Mouse (Mus musculus): ENCODE measurements around the gene Runx3. TPM values are rescaled to one million over a fixed set of nuclear protein-coding genes. Genes with fewer than 3 reads are reported as not detected.

The Runx3 gene
- polyA plus RNA-seq, 1 experiment from 2014 or later, result not detected

- Histone ChIP-seq H3K36me3 (ENCODE audit: control insufficient read depth, insufficient read depth, low read length) (no peaks in the 10 kb centered on the region), H3K4me2 (no peak overlapping the region; the same call in 1 of the 2 replicates), H3K4me1 (ENCODE audit: control insufficient read depth, insufficient read depth, low read length) (peaks cover 9% of the 10 kb centered on the region), H3K27me3 (ENCODE audit: control insufficient read depth, insufficient read depth, low read length) (peaks cover 24% of the 10 kb centered on the region), H3K27ac (ENCODE audit: low read depth, low read length) (no peak overlapping the region), H3K9ac (ENCODE audit: low read depth, low read length) (no peak overlapping the region), H3K4me3 (ENCODE audit: low read depth, low read length) (no peak overlapping the region), H3K9me3 (replicated peaks; ENCODE audit: control insufficient read depth, low read length) (no peaks in the 10 kb centered on the region)
- 32% methylated on average over 7 of the region's 7 CpGs for WGBS (ENCODE audit: insufficient replicate concordance)
- 0 out of 2 replicates have a peak, but pooled peaks have one; percentile 20 for ATAC-seq (replicated peaks; ENCODE audit: insufficient number of reproducible peaks, low FRiP score, low TSS enrichment)
Measured at GRCm38 (mm10) chr4:135080641-135080920, 39.9 kb upstream of the Runx3 start.

- H3K4me3 ChIP-seq (ENCODE audit: low read depth, low read length), result no peak overlapping the region
- no peaks in the 10 kb centered on the region for H3K36me3 ChIP-seq (ENCODE audit: control insufficient read depth, insufficient read depth, low read length)
- H3K27me3 ChIP-seq (ENCODE audit: control insufficient read depth, insufficient read depth, low read length), result peaks cover 22% of the 10 kb centered on the region
- 67% methylated on average over 6 of the region's 6 CpGs for WGBS (ENCODE audit: insufficient replicate concordance)
- ATAC-seq (replicated peaks; ENCODE audit: insufficient number of reproducible peaks, low FRiP score, low TSS enrichment), result no peak
- H3K4me2 ChIP-seq, result no peak overlapping the region
- no peak overlapping the region for H3K27ac ChIP-seq (ENCODE audit: low read depth, low read length)
- no peaks in the 10 kb centered on the region for H3K9me3 ChIP-seq (replicated peaks; ENCODE audit: control insufficient read depth, low read length)
- H3K9ac ChIP-seq (ENCODE audit: low read depth, low read length), result no peak overlapping the region
- peaks cover 9% of the 10 kb centered on the region for H3K4me1 ChIP-seq (ENCODE audit: control insufficient read depth, insufficient read depth, low read length)
Measured at GRCm38 (mm10) chr4:135083089-135083488, 37.4 kb upstream of the Runx3 start.

DNA sequence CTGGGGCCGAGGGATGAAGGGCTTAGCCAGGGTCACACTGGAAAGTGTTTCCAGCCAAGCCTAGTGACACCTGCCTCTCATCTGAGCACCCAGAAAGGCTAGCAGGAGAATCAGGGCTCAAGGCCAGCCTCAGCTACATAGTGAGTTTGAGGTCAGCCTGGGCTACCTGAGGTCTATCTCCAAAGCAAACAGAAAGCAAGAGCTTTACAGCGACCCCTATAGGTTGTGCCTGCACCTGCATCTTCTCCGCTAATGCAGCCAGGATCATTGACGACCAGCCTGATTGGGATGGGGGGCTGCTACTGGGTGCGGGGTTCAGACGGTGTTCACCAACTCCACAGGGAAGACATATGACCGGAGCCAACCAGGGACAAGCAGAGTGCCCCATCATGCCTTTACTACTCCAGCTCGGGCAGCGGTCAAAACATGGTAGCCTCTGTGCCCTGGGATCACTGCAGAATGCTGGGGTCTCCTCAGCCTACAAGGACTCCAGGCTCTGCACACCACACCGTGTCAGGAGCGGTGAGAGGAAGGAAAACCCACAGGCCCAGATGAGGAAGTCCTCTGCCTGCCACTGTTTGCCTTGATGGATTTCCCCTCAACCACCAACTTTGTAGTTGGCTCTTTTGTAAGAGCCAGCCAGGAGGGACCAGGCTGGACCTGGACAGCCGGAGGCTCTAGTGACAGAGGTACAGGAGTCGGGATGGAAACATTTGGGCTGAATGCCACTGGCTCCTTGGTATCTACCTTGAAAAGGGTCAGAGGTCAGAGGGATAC, 35.2 kb upstream of the Runx3 start:
- H3K4me1 ChIP-seq (ENCODE audit: control insufficient read depth, insufficient read depth, low read length), result peaks cover 8% of the 10 kb centered on the region
- H3K4me2 ChIP-seq, result no peak overlapping the region
- no peaks in the 10 kb centered on the region for H3K9me3 ChIP-seq (replicated peaks; ENCODE audit: control insufficient read depth, low read length)
- ATAC-seq (replicated peaks; ENCODE audit: insufficient number of reproducible peaks, low FRiP score, low TSS enrichment), result no peak
- H3K36me3 ChIP-seq (ENCODE audit: control insufficient read depth, insufficient read depth, low read length), result no peaks in the 10 kb centered on the region
- H3K9ac ChIP-seq (ENCODE audit: low read depth, low read length), result no peak overlapping the region
- no peak overlapping the region for H3K27ac ChIP-seq (ENCODE audit: low read depth, low read length)
- no peak overlapping the region for H3K4me3 ChIP-seq (ENCODE audit: low read depth, low read length)
- H3K27me3 ChIP-seq (ENCODE audit: control insufficient read depth, insufficient read depth, low read length), result peaks cover 14% of the 10 kb centered on the region
- 64% methylated on average over 13 of the region's 13 CpGs for WGBS (ENCODE audit: insufficient replicate concordance)

DNA sequence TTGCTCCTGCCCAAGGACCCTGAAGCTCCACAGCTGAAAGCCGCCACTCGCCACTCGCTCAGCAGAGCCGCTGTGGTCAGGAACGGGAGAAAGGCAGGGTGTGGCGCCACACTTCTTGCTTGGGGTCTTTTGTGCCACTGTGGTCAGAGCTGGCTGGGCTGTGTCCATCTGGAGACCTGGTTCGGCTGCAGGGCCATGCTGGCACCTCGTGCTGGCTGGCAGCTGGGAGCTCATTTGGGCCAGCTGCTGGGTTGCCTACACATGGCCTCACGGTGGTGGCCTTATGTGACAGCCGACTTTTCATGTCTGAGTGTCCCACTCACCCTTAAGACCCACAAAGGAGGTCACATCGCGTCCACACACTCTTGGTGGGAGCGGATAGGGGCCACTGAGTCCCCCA, 29.8 kb upstream of the Runx3 start:
- peaks cover 3% of the 10 kb centered on the region; the same call in 1 of the 2 replicates for H3K4me1 ChIP-seq (ENCODE audit: control insufficient read depth, insufficient read depth, low read length)
- H3K36me3 ChIP-seq (ENCODE audit: control insufficient read depth, insufficient read depth, low read length), result no peaks in the 10 kb centered on the region

GRCm38 (mm10) chr4:135092871-135093270, 27.6 kb upstream of the Runx3 start:
- H3K4me3 ChIP-seq (ENCODE audit: low read depth, low read length), result no peak overlapping the region

More for the DNA sequence above, 29.8 kb upstream of the Runx3 start:
- no peak for ATAC-seq (replicated peaks; ENCODE audit: insufficient number of reproducible peaks, low FRiP score, low TSS enrichment)
- no peak overlapping the region for H3K4me2 ChIP-seq
- H3K27ac ChIP-seq (ENCODE audit: low read depth, low read length), result no peak overlapping the region
- H3K9me3 ChIP-seq (replicated peaks; ENCODE audit: control insufficient read depth, low read length), result no peaks in the 10 kb centered on the region
- H3K27me3 ChIP-seq (ENCODE audit: control insufficient read depth, insufficient read depth, low read length), result no peaks in the 10 kb centered on the region; the same call in 1 of the 2 replicates
- H3K4me3 ChIP-seq (ENCODE audit: low read depth, low read length), result no peak overlapping the region
- 78% methylated on average over 13 of the region's 13 CpGs for WGBS (ENCODE audit: insufficient replicate concordance)
- no peak overlapping the region for H3K9ac ChIP-seq (ENCODE audit: low read depth, low read length)

GRCm38 (mm10) chr4:135095693-135096092, 24.8 kb upstream of the Runx3 start:
- H3K36me3 ChIP-seq (ENCODE audit: control insufficient read depth, insufficient read depth, low read length), result no peaks in the 10 kb centered on the region
- H3K4me1 ChIP-seq (ENCODE audit: control insufficient read depth, insufficient read depth, low read length), result no peaks in the 10 kb centered on the region
- H3K27ac ChIP-seq (ENCODE audit: low read depth, low read length), result no peak overlapping the region
- H3K9me3 ChIP-seq (replicated peaks; ENCODE audit: control insufficient read depth, low read length), result no peaks in the 10 kb centered on the region
- WGBS (ENCODE audit: insufficient replicate concordance), result 78% methylated on average over 8 of the region's 8 CpGs
- H3K4me2 ChIP-seq, result no peak overlapping the region
- no peak for ATAC-seq (replicated peaks; ENCODE audit: insufficient number of reproducible peaks, low FRiP score, low TSS enrichment)
- H3K9ac ChIP-seq (ENCODE audit: low read depth, low read length), result no peak overlapping the region
- peaks cover 7% of the 10 kb centered on the region for H3K27me3 ChIP-seq (ENCODE audit: control insufficient read depth, insufficient read depth, low read length)
- no peak overlapping the region for H3K4me3 ChIP-seq (ENCODE audit: low read depth, low read length)

More at GRCm38 (mm10) chr4:135092871-135093270, 27.6 kb upstream of the Runx3 start:
- Histone ChIP-seq H3K27me3 (ENCODE audit: control insufficient read depth, insufficient read depth, low read length) (no peaks in the 10 kb centered on the region; the same call in none of the 2 replicates), H3K4me2 (no peak overlapping the region), H3K27ac (ENCODE audit: low read depth, low read length) (no peak overlapping the region), H3K36me3 (ENCODE audit: control insufficient read depth, insufficient read depth, low read length) (no peaks in the 10 kb centered on the region), H3K9ac (ENCODE audit: low read depth, low read length) (no peak overlapping the region), H3K9me3 (replicated peaks; ENCODE audit: control insufficient read depth, low read length) (no peaks in the 10 kb centered on the region), H3K4me1 (ENCODE audit: control insufficient read depth, insufficient read depth, low read length) (peaks cover 3% of the 10 kb centered on the region; the same call in 1 of the 2 replicates)
- no peak for ATAC-seq (replicated peaks; ENCODE audit: insufficient number of reproducible peaks, low FRiP score, low TSS enrichment)
- 52% methylated on average over 3 of the region's 3 CpGs for WGBS (ENCODE audit: insufficient replicate concordance)

- H3K36me3 ChIP-seq (ENCODE audit: control insufficient read depth, insufficient read depth, low read length), result no peaks in the 10 kb centered on the region
- H3K4me1 ChIP-seq (ENCODE audit: control insufficient read depth, insufficient read depth, low read length), result peaks cover 2% of the 10 kb centered on the region; the same call in 1 of the 2 replicates
- no peak for ATAC-seq (replicated peaks; ENCODE audit: insufficient number of reproducible peaks, low FRiP score, low TSS enrichment)
- H3K4me2 ChIP-seq, result no peak overlapping the region
- no peaks in the 10 kb centered on the region for H3K9me3 ChIP-seq (replicated peaks; ENCODE audit: control insufficient read depth, low read length)
- no peak overlapping the region for H3K9ac ChIP-seq (ENCODE audit: low read depth, low read length)
- H3K4me3 ChIP-seq (ENCODE audit: low read depth, low read length), result no peak overlapping the region
- no peak overlapping the region for H3K27ac ChIP-seq (ENCODE audit: low read depth, low read length)
- 83% methylated on average over 17 of the region's 17 CpGs for WGBS (ENCODE audit: insufficient replicate concordance)
- peaks cover 30% of the 10 kb centered on the region for H3K27me3 ChIP-seq (ENCODE audit: control insufficient read depth, insufficient read depth, low read length)
Measured at GRCm38 (mm10) chr4:135097910-135098891, 22.3 kb upstream of the Runx3 start.

GRCm38 (mm10) chr4:135102019-135102740, 18.3 kb upstream of the Runx3 start:
- Histone ChIP-seq H3K9me3 (replicated peaks; ENCODE audit: control insufficient read depth, low read length) (no peaks in the 10 kb centered on the region), H3K27me3 (ENCODE audit: control insufficient read depth, insufficient read depth, low read length) (peaks cover 54% of the 10 kb centered on the region), H3K4me3 (ENCODE audit: low read depth, low read length) (no peak overlapping the region), H3K36me3 (ENCODE audit: control insufficient read depth, insufficient read depth, low read length) (no peaks in the 10 kb centered on the region), H3K9ac (ENCODE audit: low read depth, low read length) (no peak overlapping the region), H3K4me2 (no peak overlapping the region), H3K4me1 (ENCODE audit: control insufficient read depth, insufficient read depth, low read length) (peaks cover 2% of the 10 kb centered on the region; the same call in 1 of the 2 replicates), H3K27ac (ENCODE audit: low read depth, low read length) (no peak overlapping the region)
- 53% methylated on average over 13 of the region's 13 CpGs for WGBS (ENCODE audit: insufficient replicate concordance)
- no peak for ATAC-seq (replicated peaks; ENCODE audit: insufficient number of reproducible peaks, low FRiP score, low TSS enrichment)
